Mouse (Mus musculus) kidney, adult 2 months (tissue): ENCODE data around the gene Hhat.

ENCODE experiments used
- CTCF ChIP-seq: fragments of 200-500 bp; conservative IDR thresholded peaks from 2 replicates; pipeline ENCODE4 v1.5.1; 2011; ENCODE audit warnings: low read depth, mild to moderate bottlenecking, control low read depth, low read length, moderate library complexity, mixed read lengths; ENCODE audit not compliant: insufficient read depth, insufficient read length
- POLR2A ChIP-seq: fragments of 200-500 bp; IDR thresholded peaks from one replicate; pipeline ENCODE4 v1.6.1; 2011; ENCODE audit warnings: low read depth, low read length, control low read depth

GRCm38 (mm10) chr1:192457526-192458206, 313.4 kb downstream of the Hhat start:
- no peak for TF ChIP-seq CTCF
- TF ChIP-seq POLR2A, result no peak
